Mouse (Mus musculus) left cerebral cortex, postnatal 4 days (tissue): Measurements from ENCODE around the gene Cox14. TPM values are rescaled to one million over a fixed set of nuclear protein-coding genes. Genes with fewer than 3 reads are reported as not detected.
"Not testable (repeated sequence)": the region's sequence is repeated elsewhere in the genome, so short reads cannot be mapped to it uniquely, and the experiment has no call there.

ENCODE experiments used
- DNase-seq: peaks from one replicate; pipeline ENCODE4 v3.0.0-alpha.2; 2022
- intact Hi-C: fragments of 180-260 bp; cut with DNase I; formaldehyde crosslinking; loops from one replicate; pipeline ENCODE4 v1.15.1; 2025
- total RNA-seq, 2 experiments: library from RNA; stranded (reverse); gene quantifications; 2 replicates each; pipeline ENCODE4 v1.2.3; 2021

Cox14 gene
- total RNA-seq = 10 to 100 TPM; 68.0 to 73.4 TPM

DNA sequence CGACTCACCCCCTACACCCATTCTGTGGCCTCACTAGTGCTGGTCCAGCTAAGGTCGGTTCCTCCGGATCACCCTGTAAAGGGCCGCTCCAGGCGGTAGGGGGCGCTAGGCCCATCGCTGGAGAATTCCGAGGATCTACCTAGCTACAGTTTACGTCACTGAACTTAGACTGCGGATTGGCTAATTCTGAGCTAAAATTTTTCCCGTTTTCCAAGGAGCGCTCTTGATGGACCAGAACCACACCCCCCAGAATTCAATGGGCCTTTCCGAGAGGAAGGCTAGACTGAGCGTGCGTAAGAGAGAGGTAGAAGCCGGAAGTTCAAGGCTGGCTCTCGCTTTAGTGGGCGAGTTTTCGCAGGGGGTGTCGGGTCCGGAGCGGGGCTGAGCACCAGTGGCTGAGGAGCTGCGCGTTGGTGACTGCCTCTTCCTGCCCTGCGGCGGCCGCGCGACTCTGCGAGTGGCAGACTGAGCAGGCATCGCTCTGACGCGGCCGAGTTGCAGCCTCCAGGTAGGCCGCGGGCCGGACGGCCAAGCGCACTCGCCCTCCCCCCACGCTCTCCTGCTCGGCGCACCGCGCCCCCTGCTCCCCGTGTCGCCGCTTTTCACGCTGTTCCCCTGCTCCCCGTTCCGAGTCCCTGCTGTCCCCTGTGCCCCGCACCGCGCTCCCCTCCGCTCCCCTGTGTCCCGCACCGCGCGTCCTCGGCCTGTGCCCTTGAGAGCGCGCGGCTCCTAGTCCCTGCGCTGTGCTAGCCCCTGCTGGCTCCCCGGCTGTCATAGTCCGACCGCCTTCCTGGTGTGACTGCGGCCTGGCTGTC is at the start of gene Cox14:
Gene Cox14, plus strand, starts transcription at position 278 of the 815 bp plus-strand sequence.
- intact Hi-C loops = loop anchor here (10.0 kb wide), 1 partner anchor 49 kb away; the partner anchor contains the start of gene Cers5
- DNase-seq = peak; percentile 94

GRCm38 (mm10) chr15:99677089-99677488 is 48.3 kb upstream of the Cox14 start:
- intact Hi-C loops = no loop called here
- peak; percentile 90 for DNase-seq

GRCm38 (mm10) chr15:99678063-99678800 is 47.2 kb upstream of the Cox14 start:
- DNase-seq = no peak

GRCm38 (mm10) chr15:99679008-99679407 is 46.4 kb upstream of the Cox14 start:
- no peak for DNase-seq
- intact Hi-C loops = no loop called here

More at GRCm38 (mm10) chr15:99678063-99678800, 47.2 kb upstream of the Cox14 start:
- intact Hi-C loops = no loop called here

- intact Hi-C loops = no loop called here
- no peak for DNase-seq
Observed at GRCm38 (mm10) chr15:99682880-99683279, 42.5 kb upstream of the Cox14 start.

- no peak for DNase-seq
- intact Hi-C loops = no loop called here
Observed at GRCm38 (mm10) chr15:99684156-99684555, 41.3 kb upstream of the Cox14 start.

DNA sequence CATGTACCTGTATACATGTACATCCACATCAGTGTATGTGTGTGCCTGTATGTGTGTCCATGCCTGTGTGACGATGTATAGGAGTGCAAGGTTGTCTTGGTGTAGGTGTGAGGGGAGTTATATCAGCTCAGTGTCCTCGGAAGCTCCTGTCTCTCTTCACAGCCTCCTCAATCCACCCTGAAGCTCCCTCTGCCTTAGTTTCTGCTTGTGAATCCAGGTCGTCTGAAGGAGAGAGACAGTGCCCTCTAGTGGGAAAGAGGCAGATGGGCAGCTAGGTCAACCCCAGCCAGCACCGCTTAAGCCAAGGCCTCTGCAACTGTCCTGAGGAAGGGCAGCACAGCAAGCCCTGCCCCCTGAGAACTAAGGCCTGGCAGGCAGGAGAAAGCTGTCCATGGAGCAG is 36.7 kb upstream of the Cox14 start:
- DNase-seq = peak; percentile 54
- intact Hi-C loops = loop anchor here (5.0 kb wide), 1 partner anchor 91 kb away; no protein-coding TSS in a partner anchor

DNA sequence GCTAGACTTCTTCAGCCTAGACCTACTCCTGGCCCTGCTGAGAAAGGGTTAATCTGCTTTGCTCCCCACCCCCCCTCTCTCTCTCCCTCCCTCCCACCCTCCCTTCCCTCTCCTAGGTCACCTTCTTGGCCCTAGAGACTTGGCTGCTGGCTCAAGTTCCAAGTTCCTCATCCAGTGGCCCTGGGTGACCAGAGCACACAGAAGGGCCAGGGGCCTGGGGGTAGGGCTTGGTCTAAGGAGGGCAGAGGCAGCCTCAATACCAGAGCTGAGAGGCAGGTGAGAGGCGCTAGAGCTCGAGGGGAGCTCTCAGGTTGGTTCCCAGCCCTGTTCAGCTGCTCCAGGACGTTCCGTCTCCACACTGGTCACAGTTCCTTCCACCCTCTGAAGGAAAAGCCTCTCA is 34.5 kb upstream of the Cox14 start:
- intact Hi-C loops = no loop called here
- no peak for DNase-seq

DNA sequence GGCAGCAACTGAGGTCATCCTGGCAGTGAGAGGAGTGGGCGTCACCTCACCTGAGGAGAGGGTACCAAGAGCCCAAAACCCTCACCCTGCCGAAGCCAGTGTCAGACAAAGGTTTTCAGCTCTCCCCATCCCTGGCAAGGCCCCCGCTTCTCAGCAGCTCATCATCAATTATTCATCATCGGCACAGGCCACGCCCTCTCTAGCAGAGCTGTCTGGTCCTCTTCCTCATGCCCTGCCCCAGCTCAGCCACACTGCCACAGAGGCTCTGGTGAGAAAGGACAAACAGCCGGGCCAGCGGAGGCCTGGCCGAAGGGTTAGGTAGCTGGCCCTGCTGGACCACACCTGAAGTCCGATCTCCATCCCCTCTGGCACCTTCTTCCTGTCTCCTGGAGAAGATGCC is 33.4 kb upstream of the Cox14 start:
- DNase-seq = no peak
- intact Hi-C loops = no loop called here

- intact Hi-C loops = no loop called here
Observed at GRCm38 (mm10) chr15:99697309-99697708, 28.1 kb upstream of the Cox14 start.

GRCm38 (mm10) chr15:99698533-99699085 is 26.8 kb upstream of the Cox14 start:
- no peak for DNase-seq
- intact Hi-C loops = no loop called here

More at GRCm38 (mm10) chr15:99697309-99697708, 28.1 kb upstream of the Cox14 start:
- DNase-seq = no peak

DNA sequence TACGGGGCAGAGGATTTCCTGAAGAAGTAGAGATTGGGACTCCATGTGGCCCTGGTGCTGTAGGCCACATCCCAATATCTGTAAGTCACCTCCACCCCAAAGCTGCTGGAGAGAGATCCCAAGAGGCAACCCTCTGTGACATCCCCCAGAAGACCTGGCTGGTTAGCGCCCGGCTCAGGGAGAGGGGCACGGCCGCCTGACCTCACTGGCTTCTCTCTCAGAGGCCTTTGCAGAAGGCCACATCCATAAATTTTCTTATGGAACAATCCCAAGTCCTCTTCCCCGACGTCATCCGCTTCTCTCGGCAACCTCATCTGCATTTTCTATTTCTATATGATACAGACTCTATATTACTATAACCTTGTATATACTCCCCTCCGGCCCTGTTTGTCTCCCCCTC is 25.7 kb upstream of the Cox14 start:
- no peak for DNase-seq
- intact Hi-C loops = no loop called here

GRCm38 (mm10) chr15:99700219-99701106 is 25.0 kb upstream of the Cox14 start:
- DNase-seq = no peak
- intact Hi-C loops = no loop called here

- DNase-seq, intact Hi-C loops: not testable (repeated sequence)
Observed at GRCm38 (mm10) chr15:99701640-99701998, 23.8 kb upstream of the Cox14 start.

DNA sequence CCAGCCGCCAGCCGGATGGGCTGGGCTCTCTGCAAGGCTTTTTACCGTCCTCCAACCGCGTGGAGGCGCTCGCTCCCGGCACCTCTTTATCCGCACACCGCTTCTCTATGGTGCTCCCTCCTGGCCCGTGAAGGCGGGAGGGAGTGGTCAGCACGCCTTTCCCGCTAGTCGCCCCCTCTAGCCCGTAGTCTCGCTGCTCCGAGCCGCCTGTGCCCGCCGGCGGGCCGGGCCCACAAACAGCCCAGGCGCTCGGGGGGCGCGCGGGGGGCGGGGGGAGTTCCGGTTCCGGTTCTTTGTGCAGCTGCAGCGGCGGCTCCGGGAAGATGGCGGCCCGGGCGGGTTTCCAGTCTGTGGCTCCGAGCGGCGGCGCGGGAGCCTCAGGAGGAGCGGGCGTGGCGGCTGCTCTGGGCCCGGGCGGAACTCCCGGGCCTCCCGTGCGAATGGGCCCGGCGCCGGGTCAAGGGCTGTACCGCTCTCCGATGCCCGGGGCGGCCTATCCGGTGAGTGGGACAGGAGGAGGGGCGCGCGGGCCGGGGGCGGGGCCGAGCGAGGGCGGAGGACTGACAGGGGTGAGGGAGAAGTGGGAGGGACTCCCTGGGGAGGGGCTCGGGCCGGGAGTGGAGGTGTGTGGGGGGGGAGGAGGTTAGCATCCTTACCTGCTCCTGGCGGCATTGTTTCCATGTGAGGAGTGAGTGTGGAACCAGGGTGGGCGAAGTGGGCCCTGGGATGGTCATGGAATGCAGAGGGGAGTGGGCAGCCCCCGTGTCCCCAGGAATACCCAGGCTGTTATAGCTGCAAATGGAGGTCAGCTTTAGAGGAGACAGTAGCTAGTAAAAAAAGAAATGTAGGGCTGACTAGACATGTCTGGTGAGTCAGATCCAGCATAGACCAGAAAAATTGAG is 23.2 kb upstream of the Cox14 start, which contains the start of gene Smarcd1:
Gene Smarcd1, plus strand, starts transcription at position 131 of the 902 bp plus-strand sequence.
- intact Hi-C loops = no loop called here
- peak; percentile 98 for DNase-seq

DNA sequence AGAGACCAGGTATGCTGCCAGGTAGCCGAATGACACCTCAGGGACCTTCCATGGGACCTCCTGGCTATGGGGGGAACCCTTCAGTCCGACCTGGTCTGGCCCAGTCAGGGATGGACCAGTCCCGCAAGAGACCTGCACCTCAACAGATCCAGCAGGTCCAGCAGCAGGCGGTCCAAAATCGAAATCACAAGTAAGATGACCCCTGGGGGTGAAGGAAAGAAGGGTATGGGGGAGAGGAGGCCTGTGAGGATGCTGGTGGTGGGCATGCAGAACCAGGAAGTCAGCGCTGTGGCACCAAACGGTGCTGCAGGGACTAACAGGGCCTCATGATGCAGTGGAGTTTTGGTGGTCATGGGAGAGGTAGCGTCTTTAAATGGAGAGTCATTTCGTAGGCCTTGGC is 22.3 kb upstream of the Cox14 start:
- intact Hi-C loops = no loop called here
- no peak for DNase-seq

- intact Hi-C loops = no loop called here
- DNase-seq = no peak
Observed at GRCm38 (mm10) chr15:99703676-99704040, 21.8 kb upstream of the Cox14 start.

- no peak for DNase-seq
- intact Hi-C loops = no loop called here
Observed at GRCm38 (mm10) chr15:99704041-99704681, 21.3 kb upstream of the Cox14 start.

GRCm38 (mm10) chr15:99704881-99705280 is 20.5 kb upstream of the Cox14 start:
- no peak for DNase-seq
- intact Hi-C loops = no loop called here
